25 mouse cellular contexts compared by ENCODE assay signal in genomic region chr9:44115599-44115998, GRCm38 (mm10). TPM values are rescaled to one million over a fixed set of nuclear protein-coding genes. Genes with fewer than 3 reads are reported as not detected.
"Had no signal": no experiment of that assay in that cellular context is flagged by ENCODE, and none has a peak within 500 bp of the region (broad histone marks: within the 10 kb centered on the region; RNA-seq: fewer than 3 reads in every experiment).

No protein-coding gene starts in this region.

- H3K27me3 ChIP-seq: liver, embryonic 15.5 days; lung, embryonic 15.5 days; midbrain, embryonic 13.5 days; neural tube, embryonic 12.5 days; neural tube, embryonic 15.5 days; stomach, embryonic 15.5 days had no signal

- H3K9me3 ChIP-seq: liver, embryonic 15.5 days; lung, embryonic 15.5 days; megakaryocyte, embryonic 14.5 days; midbrain, embryonic 10.5 days; midbrain, embryonic 13.5 days; neural tube, embryonic 12.5 days; neural tube, embryonic 15.5 days; stomach, embryonic 15.5 days had no signal

- H3K27ac ChIP-seq: kidney, postnatal 0 days; layer of hippocampus, adult 2 months; liver, embryonic 15.5 days; lung, embryonic 15.5 days; midbrain, embryonic 10.5 days; midbrain, embryonic 13.5 days; neural tube, embryonic 12.5 days; neural tube, embryonic 15.5 days; stomach, embryonic 15.5 days had no signal

- H3K9ac ChIP-seq: liver, embryonic 15.5 days; lung, embryonic 15.5 days; midbrain, embryonic 13.5 days; neural tube, embryonic 12.5 days; neural tube, embryonic 15.5 days; stomach, embryonic 15.5 days had no signal

- ATAC-seq: intestine, postnatal 0 days; midbrain, embryonic 13.5 days had no signal

- DNase-seq: kidney, adult 2 months; kidney, postnatal 25 days; layer of hippocampus, adult 9-11 months; lung, adult 18-20 months; lung, postnatal 10 days; lung, postnatal 36 days; right cerebral cortex, adult 18-20 months; right cerebral cortex, postnatal 14 days; right cerebral cortex, postnatal 4 days had no signal

- H3K4me2 ChIP-seq: liver, embryonic 15.5 days; lung, embryonic 15.5 days; midbrain, embryonic 13.5 days; neural tube, embryonic 12.5 days; neural tube, embryonic 15.5 days; stomach, embryonic 15.5 days had no signal

- H3K36me3 ChIP-seq: lung, embryonic 15.5 days; midbrain, embryonic 13.5 days; neural tube, embryonic 12.5 days; neural tube, embryonic 15.5 days; stomach, embryonic 15.5 days had no signal

- H3K4me3 ChIP-seq: layer of hippocampus, adult 2 months; liver, embryonic 15.5 days; lung, embryonic 15.5 days; megakaryocyte, embryonic 14.5 days; midbrain, embryonic 10.5 days; midbrain, embryonic 13.5 days; neural tube, embryonic 12.5 days; neural tube, embryonic 15.5 days; stomach, embryonic 15.5 days had no signal

RNA-seq across cellular contexts. Expression of gene Gm49380, which starts 2.3 kb away (rescaled TPM):
- total RNA-seq: left cerebral cortex, postnatal 10 days; midbrain, postnatal 0 days had no signal
- polyA plus RNA-seq: intestine, postnatal 0 days; kidney, adult 2 months; kidney, postnatal 0 days; large intestine, adult 2 months; limb, embryonic 11.5 days; liver, adult 2 months; liver, embryonic 15.5 days had no signal

RNA-seq across cellular contexts. Expression of gene Mfrp, which starts 14.1 kb away (rescaled TPM):
- total RNA-seq: liver, adult 2 months had no signal
- polyA plus RNA-seq: large intestine, adult 2 months; liver, adult 2 months; liver, embryonic 15.5 days had no signal
